Mouse (Mus musculus) brain, adult 2 months (tissue): ENCODE results near the gene Zc3h6.

Experiments used
- DNase-seq: peaks from one replicate; pipeline ENCODE4 v3.0.0; 2011; ENCODE audit warnings: low read depth, low spot score

Zc3h6 gene

GRCm38 (mm10) chr2:129024820-129025219 is 57.6 kb downstream of the Zc3h6 start:
- no peak for DNase-seq

GRCm38 (mm10) chr2:129035381-129035780 is 68.2 kb downstream of the Zc3h6 start:
- peak; percentile 31 for DNase-seq

DNA sequence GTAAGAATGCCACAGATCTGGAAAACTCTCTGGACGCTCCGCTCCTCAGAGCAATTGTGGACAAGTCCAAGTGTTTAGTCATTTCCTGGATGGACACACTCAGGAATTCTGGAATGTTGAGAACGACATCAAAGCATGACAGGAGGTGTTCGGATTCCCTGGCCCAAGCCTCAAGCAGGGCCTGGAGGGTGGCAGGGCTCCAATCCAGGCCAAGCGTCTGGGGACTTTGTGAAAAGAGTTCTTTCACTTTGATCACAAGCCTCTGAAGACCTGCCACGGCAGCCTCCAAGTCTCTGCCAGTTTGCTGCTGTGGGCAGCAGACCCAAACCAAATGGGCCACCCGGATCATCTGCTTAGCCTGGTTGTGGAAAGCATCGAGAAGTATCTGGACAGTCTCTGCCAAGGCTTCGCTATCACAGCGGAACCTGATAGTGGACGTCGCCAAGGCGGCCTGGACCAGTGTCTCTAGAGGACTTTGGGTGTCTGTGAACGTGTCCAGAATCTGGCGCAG is 71.3 kb downstream of the Zc3h6 start:
- peak; percentile 29 for DNase-seq

DNA sequence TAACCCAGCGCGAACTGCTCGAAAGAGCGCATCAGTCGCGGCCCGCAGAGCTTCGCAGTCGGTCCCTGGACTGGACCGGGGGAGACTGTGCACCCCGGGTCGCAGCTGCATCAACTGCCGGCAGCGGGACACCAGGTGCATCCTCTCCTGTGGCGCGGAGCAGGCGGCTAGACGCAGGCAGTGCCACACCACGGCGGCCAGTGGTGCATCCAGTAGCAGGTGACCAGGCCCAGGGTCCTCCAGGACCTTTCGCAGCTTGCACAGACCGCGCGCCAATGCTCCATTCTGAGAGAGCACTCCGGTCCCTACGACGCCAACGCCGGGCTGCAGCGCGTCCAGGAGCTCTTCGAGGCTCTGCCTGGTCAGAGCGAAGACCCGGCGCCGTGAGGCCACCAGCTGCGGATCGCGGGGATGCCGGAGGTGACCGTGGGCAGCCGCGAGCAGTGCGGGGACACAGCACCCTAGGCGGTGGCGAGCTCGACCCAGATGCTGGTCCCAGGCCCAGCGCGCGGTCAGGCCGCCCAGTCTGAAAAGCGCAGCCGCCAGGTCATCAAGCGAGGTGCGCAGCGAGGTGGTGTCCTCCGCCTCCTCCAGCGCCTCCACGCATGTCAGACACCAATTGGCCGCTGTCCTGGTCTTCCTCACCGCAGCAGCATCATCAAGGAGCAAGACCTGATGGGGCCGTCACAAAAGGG is 71.9 kb downstream of the Zc3h6 start:
- DNase-seq = peak; percentile 77

- peak; percentile 20 for DNase-seq
These were observed 73.4 kb downstream of the Zc3h6 start for GRCm38 (mm10) chr2:129040567-129040966.

GRCm38 (mm10) chr2:129046172-129046845 is 79.1 kb downstream of the Zc3h6 start:
- DNase-seq = peak; percentile 29

- DNase-seq = no peak
These were observed 79.6 kb downstream of the Zc3h6 start for GRCm38 (mm10) chr2:129046846-129047196.

- DNase-seq = peak; percentile 31
These were observed 80.6 kb downstream of the Zc3h6 start, which contains the start of gene Vinac1 for GRCm38 (mm10) chr2:129047811-129048210. Gene Vinac1, minus strand, starts transcription at chr2:129048172.

DNA sequence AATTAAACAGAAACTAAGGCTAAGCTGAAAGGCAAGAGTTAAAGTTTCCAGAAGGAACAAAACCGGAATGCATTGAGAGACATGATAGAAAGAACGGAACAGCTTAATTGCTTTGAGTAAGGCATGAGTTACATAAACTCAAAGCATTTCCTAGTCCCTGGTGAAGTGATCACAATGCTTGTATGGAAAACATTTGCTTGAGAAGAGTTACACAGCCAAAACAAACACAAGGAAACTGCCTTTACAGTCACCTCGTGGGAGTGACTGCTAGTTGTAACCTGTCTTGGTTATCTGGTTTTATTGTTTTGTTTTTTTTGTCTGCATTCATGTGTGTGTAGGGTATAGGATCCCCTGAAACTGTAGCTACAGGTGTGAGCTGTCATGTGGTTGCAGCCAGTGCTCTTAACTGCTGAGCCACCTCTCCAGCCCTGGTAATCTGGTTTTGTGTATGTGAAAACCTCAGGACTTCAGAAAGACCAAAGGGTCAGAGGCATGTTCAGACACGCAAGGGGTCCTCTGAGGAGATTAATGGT is 85.3 kb downstream of the Zc3h6 start:
- no peak for DNase-seq

- no peak for DNase-seq
These were observed 88.5 kb downstream of the Zc3h6 start for GRCm38 (mm10) chr2:129055741-129056140.

DNA sequence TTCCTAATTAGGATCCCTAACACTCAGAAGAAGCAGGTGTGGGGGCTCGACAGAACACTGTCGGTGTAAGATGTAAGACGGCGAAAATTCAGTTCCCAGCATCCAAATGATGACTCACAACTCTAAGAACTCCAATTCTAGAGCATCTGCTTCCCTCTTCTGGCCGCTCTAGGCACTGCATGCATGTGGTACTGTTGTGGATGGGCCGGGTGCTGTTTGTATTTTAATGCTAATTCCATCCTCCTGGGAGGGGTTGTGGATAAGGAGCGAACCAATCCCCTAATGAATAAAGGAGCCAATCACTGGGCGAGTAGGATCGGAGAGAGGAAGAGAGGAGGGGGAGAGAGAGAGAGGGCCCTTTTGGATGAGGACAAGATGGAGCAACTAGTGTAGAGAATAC is 89.4 kb downstream of the Zc3h6 start:
- no peak for DNase-seq

DNA sequence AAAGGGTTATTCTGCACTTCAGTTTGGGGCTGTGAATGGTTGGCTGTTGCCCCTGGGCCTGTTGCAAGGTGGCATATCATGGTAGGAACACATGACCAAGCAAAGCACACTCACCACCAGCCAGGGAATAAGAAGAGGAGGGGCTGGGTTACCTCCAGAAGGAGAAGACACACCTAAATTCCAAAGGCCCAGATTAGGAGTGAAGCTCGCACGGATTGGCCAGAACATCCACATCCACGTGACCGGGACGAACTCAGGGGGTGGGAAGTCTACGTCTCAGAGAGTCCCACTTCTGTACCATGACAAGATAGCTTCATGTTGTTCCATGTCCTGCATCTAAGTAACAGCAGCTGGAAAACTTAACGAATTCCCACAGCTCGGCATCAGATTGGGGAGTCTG is 90.1 kb downstream of the Zc3h6 start:
- DNase-seq = no peak

GRCm38 (mm10) chr2:129057920-129058361 is 90.7 kb downstream of the Zc3h6 start:
- no peak for DNase-seq

GRCm38 (mm10) chr2:129061456-129062059 is 94.4 kb downstream of the Zc3h6 start:
- no peak for DNase-seq

GRCm38 (mm10) chr2:129065437-129066282 is 98.5 kb downstream of the Zc3h6 start, which contains the start of gene Ttl:
Gene Ttl, plus strand, starts transcription at chr2:129065942.
- DNase-seq = peak; percentile 79

DNA sequence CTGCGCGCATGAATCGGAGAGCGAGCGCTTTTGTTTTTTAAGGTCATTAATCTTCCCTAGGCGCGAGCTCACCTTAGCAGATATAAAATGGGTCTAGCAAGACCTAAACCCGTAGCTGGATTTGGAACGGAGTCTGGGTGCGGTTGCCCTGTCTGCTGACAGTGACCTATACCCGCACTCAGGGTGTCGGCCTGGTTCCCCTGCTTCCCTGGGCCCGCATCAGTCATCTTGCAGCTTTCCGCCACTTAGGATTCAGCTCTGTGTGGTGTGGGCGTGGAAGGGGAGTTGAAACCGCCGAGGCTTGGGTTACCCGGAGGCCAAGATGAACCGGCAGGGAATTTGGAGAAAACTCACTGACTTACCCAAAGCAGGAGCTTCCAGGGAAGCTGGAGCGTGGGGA is 99.1 kb downstream of the Zc3h6 start:
- DNase-seq = peak; percentile 87
